In genomic region chr3:127705139-127705514, GRCm38 (mm10) we compare ENCODE assay signal across 10 mouse cellular contexts.
A peak's percentile ranks its signal among the peaks of the same experiment; 100 is the strongest.
DNase-seq lines count a peak whose midpoint lies in the region; ATAC-seq and TF ChIP-seq lines count a peak whose summit lies in the region.
"Had no signal": no experiment of that assay in that cellular context is flagged by ENCODE, and none has a peak within 500 bp of the region (broad histone marks: within the 10 kb centered on the region; RNA-seq: fewer than 3 reads in every experiment).

No protein-coding gene starts in this region.

- H3K4me3 ChIP-seq in lung, embryonic 14.5 days (ENCODE audit: low read depth, low read length) = peak overlapping the region; percentile 3
- H3K4me3 ChIP-seq in forebrain, embryonic 13.5 days = peak overlapping the region; percentile 26
- H3K4me3 ChIP-seq in intestine, embryonic 16.5 days (ENCODE audit: low read length) = peak overlapping the region; percentile 2; the same call in 1 of the 2 replicates
- H3K4me3 ChIP-seq in neural tube, embryonic 15.5 days (replicated peaks) = peak overlapping the region; percentile 29

- DNase-seq in lung, embryonic 14.5 days = no peak
- DNase-seq in lung, postnatal 4 days = no peak
- no peak for DNase-seq in testis, postnatal 14 days (ENCODE audit: low spot score)
- no peak for DNase-seq in cerebellum, postnatal 25 days
- DNase-seq in yolk sac, embryonic 10.5 days (ENCODE audit: low spot score) = no peak
- DNase-seq: kidney, postnatal 36 days; lung, postnatal 36 days had no signal

- peak overlapping the region; percentile 51 for H3K4me2 ChIP-seq in lung, embryonic 14.5 days
- peak overlapping the region; percentile 56 for H3K4me2 ChIP-seq in forebrain, embryonic 13.5 days
- H3K4me2 ChIP-seq in intestine, embryonic 16.5 days (ENCODE audit: low read depth, low read length) = peak overlapping the region; percentile 37
- H3K4me2 ChIP-seq in neural tube, embryonic 15.5 days = peak overlapping the region; percentile 55

- TF ChIP-seq CTCF in lung, embryonic 14.5 days (IDR thresholded peaks at IDR 0.05; ENCODE audit: low read depth) = no peak

- no peaks in the 10 kb centered on the region for H3K4me1 ChIP-seq in lung, embryonic 14.5 days (ENCODE audit: insufficient read depth)
- peaks cover 45% of the 10 kb centered on the region for H3K4me1 ChIP-seq in forebrain, embryonic 13.5 days
- no peaks in the 10 kb centered on the region for H3K4me1 ChIP-seq in intestine, embryonic 16.5 days (ENCODE audit: control insufficient read depth, insufficient read depth, low read length)
- peaks cover 24% of the 10 kb centered on the region for H3K4me1 ChIP-seq in neural tube, embryonic 15.5 days

- H3K27me3 ChIP-seq in lung, embryonic 14.5 days (ENCODE audit: insufficient read depth, low read length) = no peaks in the 10 kb centered on the region
- peaks cover 64% of the 10 kb centered on the region for H3K27me3 ChIP-seq in forebrain, embryonic 13.5 days
- no peaks in the 10 kb centered on the region for H3K27me3 ChIP-seq in intestine, embryonic 16.5 days (replicated peaks; ENCODE audit: control insufficient read depth, insufficient read depth, low read length)
- H3K27me3 ChIP-seq in neural tube, embryonic 15.5 days (replicated peaks) = peaks cover 9% of the 10 kb centered on the region; the same call in 1 of the 2 replicates

- no peaks in the 10 kb centered on the region for H3K9me3 ChIP-seq in lung, embryonic 14.5 days (ENCODE audit: low read depth, low read length)
- H3K9me3 ChIP-seq in forebrain, embryonic 13.5 days (replicated peaks) = peaks cover 7% of the 10 kb centered on the region
- H3K9me3 ChIP-seq in intestine, embryonic 16.5 days (ENCODE audit: control insufficient read depth, low read length) = no peaks in the 10 kb centered on the region
- no peaks in the 10 kb centered on the region for H3K9me3 ChIP-seq in neural tube, embryonic 15.5 days (replicated peaks)

- peak; percentile 11; the same call in 1 of the 2 replicates for ATAC-seq in lung, embryonic 14.5 days (ENCODE audit: insufficient read depth)
- ATAC-seq in forebrain, embryonic 13.5 days = peak; percentile 11; the same call in 1 of the 2 replicates
- no peak for ATAC-seq in intestine, embryonic 16.5 days
- ATAC-seq in neural tube, embryonic 15.5 days (ENCODE audit: low FRiP score) = 0 out of 2 replicates have a peak, but pooled peaks have one; percentile 9

- H3K27ac ChIP-seq in lung, embryonic 14.5 days (ENCODE audit: low read depth) = no peak overlapping the region
- peak overlapping the region; percentile 92 for H3K27ac ChIP-seq in forebrain, embryonic 13.5 days
- H3K27ac ChIP-seq in intestine, embryonic 16.5 days (ENCODE audit: low read length) = no peak overlapping the region
- peak overlapping the region; percentile 63; the same call in 1 of the 2 replicates for H3K27ac ChIP-seq in neural tube, embryonic 15.5 days (replicated peaks)

- 58% methylated on average over 11 of the region's 11 CpGs for WGBS in lung, embryonic 14.5 days
- WGBS in forebrain, embryonic 13.5 days = 39% methylated on average over 11 of the region's 11 CpGs
- WGBS in intestine, embryonic 16.5 days = 65% methylated on average over 11 of the region's 11 CpGs
- 53% methylated on average over 11 of the region's 11 CpGs for WGBS in neural tube, embryonic 15.5 days

- H3K36me3 ChIP-seq in lung, embryonic 14.5 days (ENCODE audit: insufficient read depth) = no peaks in the 10 kb centered on the region
- H3K36me3 ChIP-seq in forebrain, embryonic 13.5 days (ENCODE audit: poor library complexity, severe bottlenecking) = no peaks in the 10 kb centered on the region
- no peaks in the 10 kb centered on the region for H3K36me3 ChIP-seq in intestine, embryonic 16.5 days (ENCODE audit: control insufficient read depth, insufficient read depth, low read length)
- H3K36me3 ChIP-seq in neural tube, embryonic 15.5 days = no peaks in the 10 kb centered on the region

- no peak overlapping the region for H3K9ac ChIP-seq in lung, embryonic 14.5 days
- no peak overlapping the region for H3K9ac ChIP-seq in forebrain, embryonic 13.5 days
- no peak overlapping the region for H3K9ac ChIP-seq in intestine, embryonic 16.5 days (ENCODE audit: low read depth, low read length)
- no peak overlapping the region for H3K9ac ChIP-seq in neural tube, embryonic 15.5 days (replicated peaks)

Comparison
In these comparisons a context has a peak if more than half of its experiments do, and no peak if none do; other contexts are left out.
1. H3K27ac ChIP-seq: peak in forebrain, embryonic 13.5 days (single experiment) and neural tube, embryonic 15.5 days (single experiment); none in lung, embryonic 14.5 days (single experiment) and intestine, embryonic 16.5 days (single experiment).
2. Peak in every context shown above with its lines, with median percentiles within 50 percentile points of each other: H3K4me2 ChIP-seq and H3K4me3 ChIP-seq.